20 mouse cellular contexts compared by ENCODE assay signal in genomic region chr2:129489496-129490285, GRCm38 (mm10). TPM values are rescaled to one million over a fixed set of nuclear protein-coding genes. Genes with fewer than 3 reads are reported as not detected.
DNase-seq lines count a peak whose midpoint lies in the region; ATAC-seq and TF ChIP-seq lines count a peak whose summit lies in the region.
"Had no signal": no experiment of that assay in that cellular context is flagged by ENCODE, and none has a peak within 500 bp of the region (broad histone marks: within the 10 kb centered on the region; RNA-seq: fewer than 3 reads in every experiment).

No protein-coding gene starts in this region.

- TF ChIP-seq CTCF in lung, postnatal 0 days (IDR thresholded peaks at IDR 0.05), result no peak
- TF ChIP-seq CTCF in bone marrow, adult 2 months (IDR thresholded peaks at IDR 0.05; ENCODE audit: control insufficient read depth, insufficient read depth, low read length), result no peak
- TF ChIP-seq CTCF in small intestine, adult 2 months (IDR thresholded peaks at IDR 0.05; ENCODE audit: extremely low read depth, insufficient read length, insufficient replicate concordance, low read depth, low read length), result no peak

- H3K9me3 ChIP-seq in lung, postnatal 0 days (ENCODE audit: low read length), result no peaks in the 10 kb centered on the region
- H3K9me3 ChIP-seq in forebrain, embryonic 15.5 days, result no peaks in the 10 kb centered on the region
- H3K9me3 ChIP-seq: intestine, embryonic 15.5 days; liver, embryonic 13.5 days; midbrain, embryonic 13.5 days; neural tube, embryonic 12.5 days had no signal

- H3K4me1 ChIP-seq in lung, postnatal 0 days (ENCODE audit: insufficient read depth, low read depth, low read length), result no peaks in the 10 kb centered on the region
- peaks cover 4% of the 10 kb centered on the region; the same call in 1 of the 2 replicates for H3K4me1 ChIP-seq in bone marrow, adult 2 months (ENCODE audit: control insufficient read depth, insufficient read depth, low read length)
- H3K4me1 ChIP-seq in small intestine, adult 2 months (ENCODE audit: control insufficient read depth, insufficient read depth, insufficient read length, low read length), result no peaks in the 10 kb centered on the region
- H3K4me1 ChIP-seq in forebrain, embryonic 15.5 days, result no peaks in the 10 kb centered on the region
- H3K4me1 ChIP-seq: intestine, embryonic 15.5 days; liver, embryonic 13.5 days; midbrain, embryonic 13.5 days; neural tube, embryonic 12.5 days had no signal

- no peaks in the 10 kb centered on the region for H3K27me3 ChIP-seq in lung, postnatal 0 days (replicated peaks; ENCODE audit: insufficient read depth, low read length)
- no peaks in the 10 kb centered on the region for H3K27me3 ChIP-seq in small intestine, adult 2 months (ENCODE audit: control insufficient read depth, insufficient read depth, low read length)
- H3K27me3 ChIP-seq in forebrain, embryonic 15.5 days, result no peaks in the 10 kb centered on the region
- H3K27me3 ChIP-seq: intestine, embryonic 15.5 days; liver, embryonic 13.5 days; midbrain, embryonic 13.5 days; neural tube, embryonic 12.5 days had no signal

- H3K9ac ChIP-seq in lung, postnatal 0 days (replicated peaks; ENCODE audit: low read depth), result no peak overlapping the region
- H3K9ac ChIP-seq in forebrain, embryonic 15.5 days (replicated peaks), result no peak overlapping the region
- H3K9ac ChIP-seq: intestine, embryonic 15.5 days; liver, embryonic 13.5 days; midbrain, embryonic 13.5 days; neural tube, embryonic 12.5 days had no signal

- H3K36me3 ChIP-seq in lung, postnatal 0 days (ENCODE audit: insufficient read depth, low read length), result no peaks in the 10 kb centered on the region
- no peaks in the 10 kb centered on the region for H3K36me3 ChIP-seq in small intestine, adult 2 months (ENCODE audit: control insufficient read depth, insufficient read depth, low read length)
- H3K36me3 ChIP-seq in forebrain, embryonic 15.5 days, result no peaks in the 10 kb centered on the region
- H3K36me3 ChIP-seq: intestine, embryonic 15.5 days; liver, embryonic 13.5 days; midbrain, embryonic 13.5 days; neural tube, embryonic 12.5 days had no signal

- TF ChIP-seq EP300 in lung, postnatal 0 days (IDR thresholded peaks at IDR 0.05), result no peak

- H3K27ac ChIP-seq in lung, postnatal 0 days (ENCODE audit: low read length), result no peak overlapping the region
- peak overlapping the region; percentile 73; the same call in 1 of the 2 replicates for H3K27ac ChIP-seq in bone marrow, adult 2 months (ENCODE audit: control insufficient read depth, insufficient read depth, low read depth, low read length, poor library complexity)
- H3K27ac ChIP-seq in small intestine, adult 2 months (ENCODE audit: insufficient read depth, low read depth, low read length), result peak overlapping the region; percentile 72; the same call in 1 of the 2 replicates
- H3K27ac ChIP-seq in forebrain, embryonic 15.5 days (replicated peaks), result no peak overlapping the region
- H3K27ac ChIP-seq: intestine, embryonic 15.5 days; liver, embryonic 13.5 days; midbrain, embryonic 13.5 days; neural tube, embryonic 12.5 days; stomach, postnatal 0 days had no signal

- WGBS in lung, postnatal 0 days, result 60% methylated on average over 3 of the region's 3 CpGs
- WGBS in bone marrow, adult 2 months, result 3% methylated on average over 3 of the region's 3 CpGs
- WGBS in small intestine, adult 2 months, result 52% methylated on average over 3 of the region's 3 CpGs
- WGBS in forebrain, embryonic 15.5 days, result 65% methylated on average over 3 of the region's 3 CpGs

- no peak for TF ChIP-seq POLR2A in bone marrow, adult 2 months (IDR thresholded peaks at IDR 0.05; ENCODE audit: borderline replicate concordance, control insufficient read depth, low read depth, low read length)
- no peak for TF ChIP-seq POLR2A in small intestine, adult 2 months (IDR thresholded peaks at IDR 0.05; ENCODE audit: low read depth, low read length)

- peak; percentile 16 for DNase-seq in lung, postnatal 0 days (ENCODE audit: low spot score)
- DNase-seq in lung, postnatal 14 days, result no peak
- DNase-seq in lung, postnatal 36 days, result peak; percentile 56
- no peak for DNase-seq in gastrocnemius, adult 8-10 months (ENCODE audit: low spot score in 2 of 2)
- DNase-seq: cerebellum, adult 2 months; kidney, postnatal 36 days; liver, embryonic 13.5 days had no signal

- no peak overlapping the region for H3K4me3 ChIP-seq in lung, postnatal 0 days (ENCODE audit: low read depth, low read length)
- no peak overlapping the region for H3K4me3 ChIP-seq in bone marrow, adult 2 months (replicated peaks; ENCODE audit: control insufficient read depth, low read depth, low read length)
- H3K4me3 ChIP-seq in small intestine, adult 2 months (ENCODE audit: low read depth, low read length), result no peak overlapping the region
- H3K4me3 ChIP-seq in forebrain, embryonic 15.5 days, result no peak overlapping the region
- H3K4me3 ChIP-seq: erythroblast, embryonic 14.5 days; intestine, embryonic 15.5 days; liver, embryonic 13.5 days; midbrain, embryonic 13.5 days; neural tube, embryonic 12.5 days had no signal

- H3K4me2 ChIP-seq in lung, postnatal 0 days (replicated peaks; ENCODE audit: low read depth, low read length), result no peak overlapping the region
- no peak overlapping the region for H3K4me2 ChIP-seq in forebrain, embryonic 15.5 days (replicated peaks)
- H3K4me2 ChIP-seq: intestine, embryonic 15.5 days; liver, embryonic 13.5 days; midbrain, embryonic 13.5 days; neural tube, embryonic 12.5 days had no signal

- no peak for ATAC-seq in lung, postnatal 0 days
- no peak for ATAC-seq in forebrain, embryonic 15.5 days (replicated peaks)
- ATAC-seq: activated CD4-positive, CD25-positive, alpha-beta regulatory T cell, adult 4 months; intestine, embryonic 15.5 days; midbrain, embryonic 13.5 days had no signal

RNA-seq across cellular contexts. Expression of gene F830045P16Rik, which starts 46.7 kb away (rescaled TPM):
- not detected in 2 replicates for polyA plus RNA-seq in lung, postnatal 0 days (2015; fragmentation: Nextera tagmentation; extraction: Ambion mirVana)
- not detected in 2 replicates for polyA plus RNA-seq in bone marrow, adult 2 months (2011; ENCODE audit: insufficient read depth, insufficient read length, low replicate concordance, missing spikeins)
- polyA plus RNA-seq in small intestine, adult 2 months (2012; rRNA removed), result not detected in 2 replicates
- polyA plus RNA-seq in forebrain, embryonic 15.5 days (2015; fragmentation: Nextera tagmentation; extraction: Ambion mirVana), result not detected in 2 replicates
- not detected for total RNA-seq in gastrocnemius, adult 8-10 months (2022)
- total RNA-seq: adrenal gland, postnatal 4 days; heart, postnatal 25 days had no signal
- polyA plus RNA-seq: activated CD4-positive, CD25-positive, alpha-beta regulatory T cell, adult 4 months; erythroblast, embryonic 14.5 days; gonadal fat pad, adult 2 months; intestine, embryonic 15.5 days; liver, embryonic 13.5 days; midbrain, embryonic 13.5 days; neural tube, embryonic 12.5 days; urinary bladder, adult 2 months had no signal

Comparison
In these comparisons a context has a peak if more than half of its experiments do, and no peak if none do; other contexts are left out.
1. DNase-seq: peak in lung, postnatal 0 days (single experiment) and lung, postnatal 36 days (single experiment); none in lung, postnatal 14 days (single experiment) and gastrocnemius, adult 8-10 months (0 of 2).
2. H3K27ac ChIP-seq: peak in bone marrow, adult 2 months (single experiment) and small intestine, adult 2 months (single experiment); none in lung, postnatal 0 days (single experiment) and forebrain, embryonic 15.5 days (single experiment).